Mouse (Mus musculus) heart, embryonic 10.5 days (tissue): ENCODE data around the gene Sdk1. TPM values are rescaled to one million over a fixed set of nuclear protein-coding genes. Genes with fewer than 3 reads are reported as not detected.

Source experiments
- DNase-seq: peaks from one replicate; pipeline ENCODE4 v3.0.0-alpha.2; 2017; ENCODE audit warnings: low spot score
- H3K27ac ChIP-seq: fragments of 300-500 bp; sonication (generic); 2 replicates; pipeline ENCODE4 v1.5.1; 2016; ENCODE audit warnings: mild to moderate bottlenecking
- H3K27me3 ChIP-seq: fragments of 300-500 bp; sonication (generic); 2 replicates; pipeline ENCODE4 v1.6.1; 2016; ENCODE audit warnings: mild to moderate bottlenecking; ENCODE audit not compliant: poor library complexity, insufficient read depth, severe bottlenecking
- H3K36me3 ChIP-seq: fragments of 300-500 bp; sonication (generic); 2 replicates; pipeline ENCODE4 v1.6.1; 2016; ENCODE audit warnings: mild to moderate bottlenecking, moderate library complexity
- H3K4me1 ChIP-seq: fragments of 300-500 bp; sonication (generic); 2 replicates; pipeline ENCODE4 v1.6.1; 2016; ENCODE audit warnings: mild to moderate bottlenecking
- H3K4me3 ChIP-seq: fragments of 300-500 bp; sonication (generic); 2 replicates; pipeline ENCODE4 v1.5.1; 2016; ENCODE audit warnings: mild to moderate bottlenecking, moderate library complexity
- H3K9me3 ChIP-seq: fragments of 300-500 bp; sonication (generic); 2 replicates; pipeline ENCODE4 v1.6.1; 2016; ENCODE audit warnings: mild to moderate bottlenecking, moderate library complexity
- WGBS: fragments of 180-500 bp; shearing (Covaris S2); methylation state at CpG from one replicate; pipeline ENCODE4 v1.1.7; 2016; 5-methylcytosine and 5-hydroxymethylcytosine counted together
- polyA plus RNA-seq: library from polyadenylated mRNA; unstranded; fragments of >200 nt; fragmentation: Nextera tagmentation; extraction: Ambion mirVana; gene quantifications from 2 replicates; pipeline ENCODE4 v1.2.1, GENCODE M21; 2016

Sdk1 gene
- polyA plus RNA-seq, 1 experiment from 2014 or later, result 3.1 TPM

GRCm38 (mm10) chr5:141542890-141543666, 301.8 kb downstream of the Sdk1 start:
- H3K4me3 ChIP-seq, result no peak overlapping the region
- no peak for DNase-seq
- no peak overlapping the region for H3K27ac ChIP-seq
- WGBS, result 45% methylated on average over 8 of the region's 8 CpGs
- H3K4me1 ChIP-seq, result peaks cover 18% of the 10 kb centered on the region
- H3K36me3 ChIP-seq, result no peaks in the 10 kb centered on the region
- no peaks in the 10 kb centered on the region for H3K9me3 ChIP-seq
- H3K27me3 ChIP-seq, result no peaks in the 10 kb centered on the region

DNA sequence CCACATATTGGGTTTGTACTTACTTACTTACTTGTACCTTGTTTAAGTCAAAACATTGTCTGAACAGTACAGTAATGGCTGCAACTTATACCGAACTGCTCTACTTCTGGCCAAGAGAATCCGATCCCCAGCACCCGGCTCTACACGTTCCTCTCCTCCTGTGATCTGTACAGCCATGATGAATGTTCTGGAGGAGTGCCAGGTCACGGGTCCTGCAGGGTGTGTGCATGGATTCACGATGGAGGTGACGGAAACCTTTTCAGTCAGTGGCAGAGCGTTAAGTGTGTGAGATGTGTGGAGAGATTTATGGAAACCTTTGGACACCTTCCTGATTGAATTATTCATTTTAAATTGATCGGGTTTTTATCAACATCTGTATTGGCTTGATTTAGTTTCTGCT, 312.2 kb downstream of the Sdk1 start:
- Histone ChIP-seq H3K36me3 (no peaks in the 10 kb centered on the region), H3K27ac (no peak overlapping the region)
- 84% methylated on average over 9 of the region's 9 CpGs for WGBS

DNA sequence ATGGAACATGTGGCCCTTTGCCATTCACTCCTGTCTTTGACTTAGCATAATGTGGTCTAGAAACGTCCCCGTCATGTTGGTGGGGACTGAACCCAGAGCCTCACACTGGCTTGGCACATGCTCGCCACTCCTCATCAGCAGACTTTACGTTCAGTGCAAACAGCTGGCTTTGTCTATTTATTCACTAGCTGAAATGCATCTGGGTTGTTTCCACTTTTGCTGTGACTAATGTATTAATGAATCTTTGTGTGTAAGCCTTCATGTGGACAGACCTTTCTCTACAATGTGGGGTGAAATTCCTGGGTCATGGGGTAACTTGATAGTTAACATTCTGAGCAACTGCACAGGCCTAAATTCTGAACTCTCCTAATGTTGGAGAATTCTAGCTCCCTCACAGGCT, 317.4 kb downstream of the Sdk1 start:
- no peak overlapping the region for H3K27ac ChIP-seq
- H3K4me1 ChIP-seq, result peaks cover 51% of the 10 kb centered on the region
- no peak for DNase-seq

More for the DNA sequence above, 312.2 kb downstream of the Sdk1 start:
- Histone ChIP-seq H3K27me3 (no peaks in the 10 kb centered on the region), H3K4me3 (no peak overlapping the region), H3K4me1 (peaks cover 38% of the 10 kb centered on the region), H3K9me3 (no peaks in the 10 kb centered on the region)
- peak; percentile 11 for DNase-seq

DNA sequence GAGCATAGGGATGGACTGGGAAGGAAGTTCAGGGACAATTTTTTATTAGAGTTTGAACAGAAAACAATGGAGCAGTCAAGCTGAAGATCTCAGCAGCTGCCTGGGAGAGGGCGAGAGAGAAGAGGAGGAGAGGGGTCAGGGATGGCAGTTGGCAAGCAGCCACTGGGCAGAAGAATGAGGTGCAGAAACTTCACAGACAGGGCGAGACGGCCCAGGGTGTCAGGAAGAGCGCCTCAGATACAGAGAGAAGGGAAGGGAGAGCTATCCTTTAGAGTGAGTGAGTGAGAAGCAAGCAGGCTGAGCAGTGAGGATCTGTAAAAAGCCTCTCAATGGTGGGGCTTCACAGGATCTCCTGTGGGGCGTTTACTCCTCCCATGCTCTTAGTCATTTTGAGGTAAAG, 319.0 kb downstream of the Sdk1 start:
- Histone ChIP-seq H3K4me3 (no peak overlapping the region), H3K27ac (peak overlapping the region; percentile 49; the same call in 1 of the 2 replicates), H3K4me1 (peaks cover 40% of the 10 kb centered on the region), H3K9me3 (no peaks in the 10 kb centered on the region), H3K36me3 (no peaks in the 10 kb centered on the region), H3K27me3 (no peaks in the 10 kb centered on the region)
- DNase-seq, result no peak
- 32% methylated on average over 5 of the region's 5 CpGs for WGBS

More for the DNA sequence above, 317.4 kb downstream of the Sdk1 start:
- WGBS, result 77% methylated on average over 4 of the region's 4 CpGs
- no peaks in the 10 kb centered on the region for H3K27me3 ChIP-seq
- H3K4me3 ChIP-seq, result no peak overlapping the region
- H3K9me3 ChIP-seq, result no peaks in the 10 kb centered on the region
- no peaks in the 10 kb centered on the region for H3K36me3 ChIP-seq

GRCm38 (mm10) chr5:141561989-141562560, 320.8 kb downstream of the Sdk1 start:
- Histone ChIP-seq H3K27ac (no peak overlapping the region), H3K4me3 (no peak overlapping the region), H3K36me3 (no peaks in the 10 kb centered on the region), H3K9me3 (no peaks in the 10 kb centered on the region), H3K27me3 (no peaks in the 10 kb centered on the region), H3K4me1 (peaks cover 27% of the 10 kb centered on the region)
- DNase-seq, result no peak
- 59% methylated on average over 3 of the region's 3 CpGs for WGBS

GRCm38 (mm10) chr5:141564197-141564596, 322.9 kb downstream of the Sdk1 start:
- Histone ChIP-seq H3K9me3 (no peaks in the 10 kb centered on the region), H3K4me3 (no peak overlapping the region), H3K4me1 (peaks cover 23% of the 10 kb centered on the region), H3K27me3 (no peaks in the 10 kb centered on the region), H3K36me3 (no peaks in the 10 kb centered on the region), H3K27ac (no peak overlapping the region)
- WGBS, result 79% methylated on average over 5 of the region's 5 CpGs
- no peak for DNase-seq

- Histone ChIP-seq H3K27me3 (no peaks in the 10 kb centered on the region), H3K4me1 (no peaks in the 10 kb centered on the region; the same call in 1 of the 2 replicates), H3K27ac (no peak overlapping the region), H3K4me3 (no peak overlapping the region), H3K36me3 (no peaks in the 10 kb centered on the region), H3K9me3 (no peaks in the 10 kb centered on the region)
- WGBS, result 73% methylated on average over 2 of the region's 2 CpGs
- DNase-seq, result no peak
Observed at GRCm38 (mm10) chr5:141568106-141568505, 326.8 kb downstream of the Sdk1 start.

GRCm38 (mm10) chr5:141570442-141570841, 329.2 kb downstream of the Sdk1 start:
- Histone ChIP-seq H3K4me1 (0 out of 2 replicates have a peak, but pooled peaks cover 4% of the 10 kb centered on the region), H3K27ac (no peak overlapping the region), H3K4me3 (no peak overlapping the region), H3K27me3 (no peaks in the 10 kb centered on the region), H3K9me3 (no peaks in the 10 kb centered on the region), H3K36me3 (no peaks in the 10 kb centered on the region)
- 79% methylated on average over 6 of the region's 6 CpGs for WGBS
- DNase-seq, result no peak

GRCm38 (mm10) chr5:141574263-141574662, 333.0 kb downstream of the Sdk1 start:
- peak; percentile 65 for DNase-seq
- H3K36me3 ChIP-seq, result no peaks in the 10 kb centered on the region
- H3K27me3 ChIP-seq, result no peaks in the 10 kb centered on the region
- 91% methylated on average over 1 of the region's 1 CpGs for WGBS
- H3K27ac ChIP-seq, result no peak overlapping the region
- H3K9me3 ChIP-seq, result no peaks in the 10 kb centered on the region
- no peak overlapping the region for H3K4me3 ChIP-seq
- 0 out of 2 replicates have a peak, but pooled peaks cover 4% of the 10 kb centered on the region for H3K4me1 ChIP-seq

DNA sequence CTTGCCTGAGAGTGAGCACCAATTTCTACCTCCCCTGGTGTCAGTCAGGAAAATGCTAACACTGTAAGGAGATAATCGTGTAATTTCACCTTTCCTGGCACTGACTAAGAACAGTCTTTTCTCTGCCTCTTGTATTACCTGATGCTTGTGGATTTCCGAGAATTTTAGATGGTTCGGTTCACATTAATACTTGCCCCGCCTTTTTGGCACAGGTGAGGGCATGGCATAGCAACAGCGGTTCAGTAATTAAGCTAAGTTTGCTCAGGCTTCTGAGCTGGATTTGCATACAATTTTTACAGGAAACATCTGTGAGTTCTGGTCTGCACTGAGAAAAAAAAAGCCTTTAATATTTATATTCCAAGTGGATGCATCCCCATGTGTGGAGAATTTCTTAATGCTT, 350.0 kb downstream of the Sdk1 start:
- no peak overlapping the region for H3K4me3 ChIP-seq
- H3K27ac ChIP-seq, result no peak overlapping the region
- 90% methylated on average over 5 of the region's 5 CpGs for WGBS
- no peaks in the 10 kb centered on the region for H3K9me3 ChIP-seq
- no peaks in the 10 kb centered on the region for H3K4me1 ChIP-seq
- H3K27me3 ChIP-seq, result no peaks in the 10 kb centered on the region
- no peak for DNase-seq
- no peaks in the 10 kb centered on the region for H3K36me3 ChIP-seq

- no peaks in the 10 kb centered on the region for H3K36me3 ChIP-seq
- DNase-seq, result peak; percentile 79
- H3K27ac ChIP-seq, result peak overlapping the region; percentile 72
- no peak overlapping the region for H3K4me3 ChIP-seq
- no peaks in the 10 kb centered on the region for H3K9me3 ChIP-seq
- WGBS, result 41% methylated on average over 10 of the region's 10 CpGs
- H3K4me1 ChIP-seq, result peaks cover 31% of the 10 kb centered on the region
- no peaks in the 10 kb centered on the region for H3K27me3 ChIP-seq
Observed at GRCm38 (mm10) chr5:141612721-141613120, 371.4 kb downstream of the Sdk1 start.

GRCm38 (mm10) chr5:141615763-141616162, 374.5 kb downstream of the Sdk1 start:
- no peak overlapping the region for H3K4me3 ChIP-seq
- no peak overlapping the region for H3K27ac ChIP-seq
- H3K4me1 ChIP-seq, result peaks cover 35% of the 10 kb centered on the region
- DNase-seq, result no peak
- 34% methylated on average over 7 of the region's 7 CpGs for WGBS
- no peaks in the 10 kb centered on the region for H3K36me3 ChIP-seq
- H3K9me3 ChIP-seq, result no peaks in the 10 kb centered on the region
- no peaks in the 10 kb centered on the region for H3K27me3 ChIP-seq

DNA sequence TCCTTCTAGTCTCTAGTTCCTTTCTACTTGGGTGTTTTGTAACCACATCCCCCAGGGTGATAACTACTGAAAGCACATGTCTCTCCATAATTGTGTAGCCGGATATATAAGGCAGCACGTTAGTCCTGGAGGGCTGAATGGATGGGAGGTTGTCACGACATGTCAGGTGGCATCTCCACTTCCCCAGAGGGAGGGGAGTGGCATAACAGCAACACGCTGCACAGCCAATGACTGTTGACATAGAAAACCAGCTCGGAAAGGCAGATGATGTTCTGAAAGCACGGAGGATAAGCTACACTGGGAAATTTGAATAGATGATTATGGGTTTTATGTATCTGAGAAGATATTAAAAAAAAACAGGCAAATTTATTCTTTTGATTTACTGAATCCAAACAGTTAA, 376.4 kb downstream of the Sdk1 start:
- peaks cover 40% of the 10 kb centered on the region for H3K4me1 ChIP-seq
- H3K4me3 ChIP-seq, result no peak overlapping the region
- no peak overlapping the region for H3K27ac ChIP-seq
- H3K27me3 ChIP-seq, result no peaks in the 10 kb centered on the region
- H3K36me3 ChIP-seq, result no peaks in the 10 kb centered on the region
- H3K9me3 ChIP-seq, result no peaks in the 10 kb centered on the region
- DNase-seq, result no peak
- 74% methylated on average over 6 of the region's 6 CpGs for WGBS
